Mouse (Mus musculus) heart, embryonic 11.5 days (tissue): ENCODE results near the gene Dera. TPM values are rescaled to one million over a fixed set of nuclear protein-coding genes. Genes with fewer than 3 reads are reported as not detected.

Source experiments
- ATAC-seq: fragments of 200-750 bp; cut with Nextera tagmentation; replicated peaks from 2 replicates; pipeline ENCODE4 v1.8.0; 2017; ENCODE audit warnings: moderate library complexity; ENCODE audit not compliant: insufficient number of reproducible peaks, low FRiP score, low TSS enrichment
- H3K27ac ChIP-seq: fragments of 300-500 bp; sonication (generic); 2 replicates; pipeline ENCODE4 v1.5.1; 2014; ENCODE audit warnings: mild to moderate bottlenecking, low read depth, low read length
- H3K27me3 ChIP-seq: fragments of 300-500 bp; sonication (generic); 2 replicates; pipeline ENCODE4 v1.6.1; 2014; ENCODE audit warnings: mild to moderate bottlenecking, low read length, mixed read lengths; ENCODE audit not compliant: control insufficient read depth, insufficient read depth
- H3K36me3 ChIP-seq: fragments of 300-500 bp; sonication (generic); 2 replicates; pipeline ENCODE4 v1.6.1; 2014; ENCODE audit warnings: mild to moderate bottlenecking, low read length, moderate library complexity, mixed read lengths; ENCODE audit not compliant: control insufficient read depth, insufficient read depth
- H3K4me1 ChIP-seq: fragments of 300-500 bp; sonication (generic); 2 replicates; pipeline ENCODE4 v1.6.1; 2014; ENCODE audit warnings: low read length; ENCODE audit not compliant: control insufficient read depth, insufficient read depth
- H3K4me2 ChIP-seq: fragments of 300-500 bp; sonication (generic); 2 replicates; pipeline ENCODE4 v1.6.1; 2014; ENCODE audit warnings: mild to moderate bottlenecking, moderate library complexity
- H3K4me3 ChIP-seq: fragments of 300-500 bp; sonication (generic); 2 replicates; pipeline ENCODE4 v1.5.1; 2014; ENCODE audit warnings: low read depth, low read length
- H3K9ac ChIP-seq: fragments of 300-500 bp; sonication (generic); 2 replicates; pipeline ENCODE4 v1.6.1; 2014; ENCODE audit warnings: mild to moderate bottlenecking, low read depth, low read length, moderate library complexity
- H3K9me3 ChIP-seq: fragments of 300-500 bp; sonication (generic); replicated peaks from 2 replicates; pipeline ENCODE4 v1.6.1; 2016; ENCODE audit warnings: low read length; ENCODE audit not compliant: control insufficient read depth
- WGBS: fragments of 180-500 bp; shearing (Covaris S2); extraction: QIAGEN DNeasy Blood & Tissue Kit; methylation state at CpG from one replicate; pipeline ENCODE4 v1.1.7; 2014; ENCODE audit not compliant: insufficient replicate concordance; 5-methylcytosine and 5-hydroxymethylcytosine counted together
- polyA plus RNA-seq: library from polyadenylated mRNA; unstranded; fragments of >200 nt; fragmentation: Nextera tagmentation; extraction: Ambion mirVana; gene quantifications from 2 replicates; pipeline ENCODE4 v1.2.1, GENCODE M21; 2014

The Dera gene
- polyA plus RNA-seq, 1 experiment from 2014 or later: 62.5 TPM

DNA sequence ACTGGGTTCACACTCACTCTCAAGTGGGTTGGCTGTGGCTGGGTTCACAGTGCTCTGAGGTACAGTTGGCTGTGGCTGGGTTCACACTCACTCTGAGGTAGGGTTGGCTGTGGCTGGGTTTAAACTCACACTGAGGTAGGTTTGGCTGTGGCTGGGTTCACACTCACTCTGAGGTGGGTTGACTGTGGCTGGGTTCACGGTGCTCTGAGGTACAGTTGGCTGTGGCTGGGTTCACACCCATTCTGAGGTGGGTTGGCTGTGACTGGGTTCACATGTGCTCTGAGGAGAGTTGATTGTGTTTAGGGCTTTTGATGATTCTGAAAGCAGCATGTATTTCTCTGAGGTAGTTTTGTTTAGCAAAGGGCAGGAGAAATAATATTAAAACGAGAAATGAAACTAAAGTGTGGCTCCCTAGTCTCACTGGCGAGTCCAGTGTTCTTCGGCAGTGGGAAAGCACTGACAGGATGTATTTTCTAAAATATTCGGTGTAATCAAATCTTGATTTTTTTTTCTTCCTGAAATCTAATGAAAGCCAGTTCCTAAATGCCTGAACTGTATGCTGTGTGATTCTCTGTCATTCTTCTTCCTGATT, 70.8 kb downstream of the Dera start:
- no peak overlapping the region for H3K9ac ChIP-seq
- H3K27ac ChIP-seq: no peak overlapping the region
- H3K4me3 ChIP-seq: no peak overlapping the region
- H3K36me3 ChIP-seq: no peaks in the 10 kb centered on the region
- no peaks in the 10 kb centered on the region for H3K9me3 ChIP-seq
- H3K27me3 ChIP-seq: no peaks in the 10 kb centered on the region
- H3K4me2 ChIP-seq: no peak overlapping the region
- WGBS: 84% methylated on average over 5 of the region's 5 CpGs
- no peak for ATAC-seq
- peaks cover 5% of the 10 kb centered on the region; the same call in 1 of the 2 replicates for H3K4me1 ChIP-seq

DNA sequence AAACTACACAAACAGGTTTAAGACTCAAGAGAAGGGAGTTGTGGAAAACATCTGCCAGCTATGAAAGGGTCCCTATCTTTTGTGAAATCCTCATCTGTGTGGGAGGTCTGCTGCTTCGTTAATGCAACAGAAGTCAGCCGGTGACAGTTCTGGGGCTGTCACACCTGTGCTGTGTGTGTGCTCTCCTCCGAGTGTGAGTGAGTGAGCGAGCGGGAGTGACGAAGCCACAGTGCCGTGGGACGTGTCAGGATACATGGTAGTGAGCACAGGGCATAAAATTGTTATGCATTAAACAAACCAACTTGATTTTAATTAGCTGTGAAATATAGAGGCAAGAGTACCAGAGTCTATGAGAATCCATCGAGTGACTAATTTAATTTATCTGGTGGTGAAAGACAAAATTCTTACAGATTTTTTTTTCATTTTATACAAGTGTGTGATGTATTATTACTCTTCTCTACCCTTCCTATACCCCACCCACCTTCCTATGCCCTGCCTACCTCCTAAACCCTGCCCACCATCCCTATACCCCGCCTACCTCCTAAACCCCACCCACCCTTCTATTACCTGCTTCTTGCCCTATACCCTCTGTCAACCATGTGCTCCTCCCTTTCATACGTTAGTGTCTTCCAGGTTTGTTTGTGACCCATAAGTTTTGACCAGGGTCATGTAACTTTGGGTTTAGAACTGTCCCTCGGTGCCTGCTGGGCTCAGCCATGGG, 74.9 kb downstream of the Dera start:
- Histone ChIP-seq H3K9ac (no peak overlapping the region), H3K4me3 (no peak overlapping the region), H3K27ac (no peak overlapping the region), H3K4me2 (no peak overlapping the region), H3K9me3 (no peaks in the 10 kb centered on the region), H3K4me1 (peaks cover 5% of the 10 kb centered on the region; the same call in 1 of the 2 replicates), H3K27me3 (no peaks in the 10 kb centered on the region), H3K36me3 (no peaks in the 10 kb centered on the region)
- no peak for ATAC-seq
- WGBS: 77% methylated on average over 12 of the region's 12 CpGs

DNA sequence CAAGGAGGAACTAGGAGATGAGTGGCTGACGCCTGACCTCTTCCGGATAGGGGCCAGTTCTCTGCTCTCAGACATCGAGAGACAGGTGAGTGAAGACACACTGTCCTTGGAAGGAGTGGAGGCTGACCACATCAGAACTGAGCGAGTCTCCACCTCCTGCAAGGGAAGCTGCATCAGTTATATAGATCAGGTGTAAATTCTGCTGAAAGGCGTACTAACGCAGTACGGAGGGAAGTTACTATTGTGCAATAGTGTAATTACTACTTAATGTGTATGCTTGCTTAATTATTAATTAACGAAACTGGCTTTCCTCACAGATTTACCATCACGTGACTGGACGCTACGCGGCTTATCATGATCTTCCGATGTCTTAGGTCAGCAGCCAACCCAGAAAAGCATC, 82.5 kb downstream of the Dera start:
- Histone ChIP-seq H3K4me2 (no peak overlapping the region), H3K9me3 (no peaks in the 10 kb centered on the region), H3K4me1 (no peaks in the 10 kb centered on the region), H3K36me3 (no peaks in the 10 kb centered on the region), H3K9ac (no peak overlapping the region), H3K27ac (no peak overlapping the region), H3K4me3 (no peak overlapping the region), H3K27me3 (no peaks in the 10 kb centered on the region)
- 94% methylated on average over 13 of the region's 13 CpGs for WGBS
- no peak for ATAC-seq

DNA sequence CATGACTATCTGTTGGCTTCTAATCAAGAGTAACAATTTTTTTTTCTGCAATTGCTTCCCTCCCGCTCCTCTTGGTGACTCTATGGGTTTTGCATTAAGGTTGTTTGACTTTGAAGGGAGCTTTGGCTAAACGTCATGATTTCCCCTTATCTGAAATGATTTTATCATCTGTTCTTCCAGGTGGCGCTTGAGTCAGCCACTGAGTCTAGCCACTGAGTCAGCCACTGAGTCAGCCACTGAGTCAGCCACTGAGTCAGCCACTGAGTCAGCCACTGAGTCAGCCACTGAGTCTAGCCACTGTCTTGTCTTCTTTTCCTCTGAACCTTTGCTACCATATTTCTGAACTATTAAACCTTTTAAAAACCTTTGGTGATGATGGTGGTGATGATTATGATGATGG, 89.0 kb downstream of the Dera start:
- ATAC-seq: no peak
- WGBS: 76% methylated on average over 3 of the region's 3 CpGs
- no peaks in the 10 kb centered on the region for H3K27me3 ChIP-seq

DNA sequence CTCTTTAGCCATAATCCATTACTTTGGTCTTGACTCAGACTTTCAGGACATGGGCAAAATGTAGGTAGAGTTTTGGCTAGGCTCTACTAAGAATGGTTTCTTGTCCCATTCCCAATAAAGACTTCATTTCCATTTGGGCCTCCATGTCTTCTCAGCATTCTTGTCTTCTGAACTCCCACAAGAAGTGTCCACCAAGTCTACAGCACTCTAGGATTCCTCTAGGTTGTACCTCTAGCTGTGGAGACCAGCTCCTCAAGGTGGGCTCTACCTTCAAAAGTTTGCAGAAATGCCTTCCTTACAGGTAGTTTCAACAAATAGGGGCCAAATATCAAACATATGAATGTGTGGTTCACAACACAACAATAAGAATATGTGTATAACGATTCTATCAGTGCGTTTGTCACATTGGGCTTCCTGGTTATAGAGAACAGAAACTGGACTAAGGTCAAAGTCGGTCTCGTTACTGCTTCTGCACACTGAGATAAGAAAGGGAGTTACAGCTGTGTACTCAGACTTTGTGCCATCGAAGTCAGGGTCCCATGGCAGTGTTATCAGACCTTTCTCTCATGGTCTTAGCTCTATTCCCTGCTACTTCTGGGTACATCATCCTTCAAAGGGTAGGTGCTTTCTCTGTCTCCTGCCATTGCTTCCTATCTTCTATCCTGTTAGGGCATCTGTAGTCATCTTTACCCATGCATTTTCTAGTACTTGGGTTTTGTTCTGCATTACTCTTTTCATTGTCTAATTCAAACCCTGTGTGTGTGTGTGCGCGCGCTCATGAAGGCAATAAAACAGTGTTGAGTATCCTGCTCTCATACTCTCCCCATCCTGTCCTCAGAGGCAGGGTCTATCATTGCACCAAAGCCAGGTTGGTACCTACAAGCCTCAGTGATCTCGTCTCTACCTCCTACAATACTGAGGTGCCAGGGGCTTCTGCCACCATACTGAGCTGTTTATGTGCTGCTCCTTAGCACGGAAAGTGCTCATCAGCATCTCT, 103.2 kb downstream of the Dera start:
- Histone ChIP-seq H3K4me1 (no peaks in the 10 kb centered on the region), H3K4me2 (no peak overlapping the region), H3K36me3 (no peaks in the 10 kb centered on the region), H3K9ac (no peak overlapping the region), H3K4me3 (no peak overlapping the region), H3K27me3 (no peaks in the 10 kb centered on the region), H3K27ac (no peak overlapping the region), H3K9me3 (0 out of 2 replicates have a peak, but pooled peaks cover 2% of the 10 kb centered on the region)
- ATAC-seq: no peak
- WGBS: 83% methylated on average over 10 of the region's 10 CpGs

More for the DNA sequence above, 89.0 kb downstream of the Dera start:
- Histone ChIP-seq H3K4me3 (no peak overlapping the region), H3K4me1 (no peaks in the 10 kb centered on the region), H3K9me3 (no peaks in the 10 kb centered on the region), H3K9ac (no peak overlapping the region), H3K36me3 (no peaks in the 10 kb centered on the region), H3K27ac (no peak overlapping the region), H3K4me2 (no peak overlapping the region)

DNA sequence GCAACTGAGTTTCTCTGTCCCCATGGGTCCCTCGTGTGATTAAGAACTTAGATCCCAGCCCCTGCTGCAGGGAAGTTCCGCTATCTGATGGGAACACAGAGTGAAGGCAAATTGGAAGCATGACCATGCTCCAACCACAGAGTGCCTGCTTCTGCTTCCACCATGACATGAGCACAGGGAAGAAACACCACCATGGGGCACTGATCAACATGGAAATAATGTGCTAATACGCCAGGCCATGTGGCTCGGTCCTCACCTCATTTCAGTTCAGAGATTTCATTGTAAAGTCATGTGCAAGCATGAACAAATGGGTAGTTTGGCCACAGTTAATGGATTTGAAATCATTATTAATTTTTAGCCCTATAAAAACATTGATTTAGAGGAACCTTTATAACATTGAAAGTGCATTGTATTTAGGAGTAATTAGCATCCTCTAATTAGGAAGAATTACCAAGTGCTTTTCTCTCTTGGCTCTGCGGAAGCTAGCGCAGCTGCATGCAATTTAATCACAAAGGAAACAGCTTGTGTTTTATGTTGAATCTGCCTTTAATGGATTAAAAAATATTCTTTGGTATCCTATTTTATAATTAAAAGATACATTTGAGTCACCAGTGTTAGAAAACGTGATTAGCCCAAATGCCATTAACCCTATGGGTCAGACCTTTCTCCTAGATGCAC, 115.7 kb downstream of the Dera start:
- no peak for ATAC-seq

DNA sequence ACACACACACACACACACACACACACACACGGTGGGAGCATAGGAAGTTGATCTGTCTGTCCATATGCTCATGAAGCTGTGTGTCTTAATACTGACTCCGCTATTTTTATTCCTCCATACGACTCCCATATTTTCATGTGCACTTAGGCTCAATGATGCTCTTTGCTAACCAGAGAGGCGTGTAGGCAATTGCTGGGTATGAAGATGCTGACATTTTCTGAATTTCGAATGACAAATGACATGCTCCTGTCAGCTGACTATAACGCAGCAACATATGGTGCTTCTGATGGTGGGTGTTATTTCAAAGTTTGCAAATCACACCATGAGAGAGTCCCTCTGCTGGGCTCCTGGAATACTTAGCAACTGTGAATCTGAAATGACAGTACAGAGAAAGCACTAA, 116.3 kb downstream of the Dera start:
- no peak for ATAC-seq
- Histone ChIP-seq H3K4me1 (no peaks in the 10 kb centered on the region), H3K4me3 (no peak overlapping the region), H3K27ac (no peak overlapping the region), H3K4me2 (no peak overlapping the region), H3K9ac (no peak overlapping the region), H3K9me3 (no peaks in the 10 kb centered on the region), H3K36me3 (no peaks in the 10 kb centered on the region), H3K27me3 (no peaks in the 10 kb centered on the region)
- WGBS: 83% methylated on average over 6 of the region's 6 CpGs

More for the DNA sequence above, 115.7 kb downstream of the Dera start:
- H3K36me3 ChIP-seq: no peaks in the 10 kb centered on the region
- no peak overlapping the region for H3K9ac ChIP-seq
- WGBS: 86% methylated on average over 7 of the region's 7 CpGs
- H3K27ac ChIP-seq: no peak overlapping the region
- no peaks in the 10 kb centered on the region for H3K9me3 ChIP-seq
- no peak overlapping the region for H3K4me3 ChIP-seq
- no peaks in the 10 kb centered on the region for H3K4me1 ChIP-seq
- H3K27me3 ChIP-seq: no peaks in the 10 kb centered on the region
- H3K4me2 ChIP-seq: no peak overlapping the region
